26 mouse cellular contexts compared by ENCODE assay signal in the genomic region with DNA sequence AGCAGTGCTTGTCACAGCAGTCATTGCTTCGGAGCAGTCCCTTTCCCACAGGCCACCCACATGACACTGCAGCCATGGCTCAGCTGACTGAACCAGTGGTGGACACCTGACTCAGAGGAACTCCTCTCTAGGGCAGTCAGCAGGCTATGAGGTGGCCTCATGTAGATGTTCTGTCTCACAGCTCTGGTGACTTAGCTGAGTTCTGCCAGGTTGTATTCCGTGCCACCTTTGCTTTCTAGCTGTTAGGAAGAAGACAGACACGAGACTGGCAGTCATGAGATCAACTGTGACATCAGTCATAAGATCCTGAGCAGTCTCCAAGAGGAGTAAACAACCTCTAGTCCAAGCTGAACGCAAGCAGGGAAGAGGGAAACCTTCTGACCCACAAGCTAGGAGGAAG. TPM values are rescaled to one million over a fixed set of nuclear protein-coding genes. Genes with fewer than 3 reads are reported as not detected.
DNase-seq lines count a peak whose midpoint lies in the region.
"Had no signal": no experiment of that assay in that cellular context is flagged by ENCODE, and none has a peak within 500 bp of the region (broad histone marks: within the 10 kb centered on the region; RNA-seq: fewer than 3 reads in every experiment).

No protein-coding gene starts in this region.

- H3K9me3 ChIP-seq in embryonic facial prominence, embryonic 10.5 days, result no peaks in the 10 kb centered on the region
- H3K9me3 ChIP-seq: embryonic facial prominence, embryonic 12.5 days; forebrain, embryonic 13.5 days; forebrain, embryonic 15.5 days; G1E had no signal

- H3K27me3 ChIP-seq in embryonic facial prominence, embryonic 10.5 days (replicated peaks; ENCODE audit: low read depth, poor library complexity, severe bottlenecking), result no peaks in the 10 kb centered on the region
- H3K27me3 ChIP-seq: CH12.LX; embryonic facial prominence, embryonic 12.5 days; forebrain, embryonic 13.5 days; forebrain, embryonic 15.5 days; Patski had no signal

- peak overlapping the region; percentile 80 for H3K27ac ChIP-seq in macrophage
- no peak overlapping the region for H3K27ac ChIP-seq in embryonic facial prominence, embryonic 10.5 days (replicated peaks)
- H3K27ac ChIP-seq: embryonic facial prominence, embryonic 12.5 days; forebrain, embryonic 13.5 days; forebrain, embryonic 15.5 days had no signal

- no peaks in the 10 kb centered on the region for H3K79me2 ChIP-seq in macrophage (ENCODE audit: inconsistent target)

- peaks cover 6% of the 10 kb centered on the region; the same call in 1 of the 2 replicates for H3K4me1 ChIP-seq in embryonic facial prominence, embryonic 10.5 days
- H3K4me1 ChIP-seq: embryonic facial prominence, embryonic 12.5 days; forebrain, embryonic 13.5 days had no signal

- H3K4me3 ChIP-seq in macrophage (ENCODE audit: inconsistent target), result no peak overlapping the region
- H3K4me3 ChIP-seq in embryonic facial prominence, embryonic 10.5 days, result no peak overlapping the region
- H3K4me3 ChIP-seq: embryonic facial prominence, embryonic 12.5 days; forebrain, embryonic 13.5 days; forebrain, embryonic 15.5 days had no signal

- 54% methylated on average over 4 of the region's 4 CpGs for WGBS in macrophage (ENCODE audit: missing documents)
- 84% methylated on average over 4 of the region's 4 CpGs for WGBS in embryonic facial prominence, embryonic 10.5 days

- no peaks in the 10 kb centered on the region for H3K36me3 ChIP-seq in macrophage (ENCODE audit: inconsistent target)
- H3K36me3 ChIP-seq in embryonic facial prominence, embryonic 10.5 days (replicated peaks), result no peaks in the 10 kb centered on the region
- H3K36me3 ChIP-seq: embryonic facial prominence, embryonic 12.5 days; forebrain, embryonic 15.5 days; G1E had no signal

- DNase-seq in gastrocnemius, adult 18-20 months (ENCODE audit: low spot score), result peak; percentile 14
- DNase-seq in gastrocnemius, postnatal 10 days, result no peak
- DNase-seq in heart, adult 11 months, result peak; percentile 82
- DNase-seq in heart, adult 8-10 months (ENCODE audit: low spot score), result no peak
- DNase-seq in lung, postnatal 36 days, result peak; percentile 4
- no peak for DNase-seq in lung, postnatal 4 days
- DNase-seq in embryonic facial prominence, embryonic 10.5 days (ENCODE audit: low spot score), result no peak
- DNase-seq: adrenal gland, adult 2 months; adrenal gland, postnatal 10 days; adrenal gland, postnatal 25 days; B cell, adult 2 months; cerebellum, adult 11 months; cerebellum, adult 18-20 months; cerebellum, adult 8-10 months; cerebellum, adult 9-11 months; cerebellum, postnatal 14 days; cerebellum, postnatal 36 days; embryo, embryonic 11 days; forebrain, postnatal 0 days had no signal

RNA-seq across cellular contexts. Expression of a gene that starts 42.3 kb away (rescaled TPM):
- total RNA-seq in gastrocnemius, adult 18-20 months (2021), result 100 to 1,000 TPM; 114 to 126 TPM
- 10 to 100 TPM; 70.5 to 75.3 TPM for total RNA-seq in gastrocnemius, postnatal 10 days (2021)
- total RNA-seq in heart, adult 8-10 months (2022), result 100 to 1,000 TPM in 2 of 4 experiments, 10 to 100 TPM in 2; 91.8 to 102 (median 97.3) TPM
- 10 to 100 TPM; 14.0 to 76.4 (median 31.9) TPM for total RNA-seq in macrophage (2018; cell fraction: chromatin; rRNA removed)
- total RNA-seq in macrophage (2018; cell fraction: cytosol; rRNA removed), result 100 to 1,000 TPM; 109 to 286 (median 176) TPM
- 100 to 1,000 TPM in 2 of 26 experiments, 10 to 100 TPM in 24; 39.2 to 153 (median 70.2) TPM for total RNA-seq in macrophage (2018; cell fraction: nucleus; rRNA removed)
- 194 to 269 TPM (median 210 TPM) in 3 replicates for polyA plus RNA-seq in macrophage (2018)
- polyA plus RNA-seq in embryonic facial prominence, embryonic 10.5 days (2016; fragmentation: Nextera tagmentation; extraction: Ambion mirVana), result 61.4 and 62.2 TPM in 2 replicates

Comparison
In these comparisons a context has a peak if more than half of its experiments do, and no peak if none do; other contexts are left out.
1. DNase-seq: peak in gastrocnemius, adult 18-20 months (single experiment), heart, adult 11 months (single experiment) and lung, postnatal 36 days (single experiment); none in gastrocnemius, postnatal 10 days (single experiment), heart, adult 8-10 months (single experiment), lung, postnatal 4 days (0 of 2) and embryonic facial prominence, embryonic 10.5 days (single experiment).